Mouse (Mus musculus) kidney, adult 2 months (tissue): ENCODE data around the gene Map3k1. TPM values are rescaled to one million over a fixed set of nuclear protein-coding genes. Genes with fewer than 3 reads are reported as not detected.

Experiments
- DNase-seq: peaks from one replicate; pipeline ENCODE4 v3.0.0; 2021
- H3K27ac ChIP-seq: fragments of 200-500 bp; 2 replicates; pipeline ENCODE4 v1.5.1; 2012; ENCODE audit warnings: low read depth, low read length, control low read depth, inconsistent platforms; ENCODE audit not compliant: insufficient read depth
- H3K27me3 ChIP-seq: fragments of 200-500 bp; replicated peaks from 2 replicates; pipeline ENCODE4 v1.6.1; 2012; ENCODE audit warnings: mild to moderate bottlenecking, moderate library complexity, low read length, inconsistent platforms; ENCODE audit not compliant: control insufficient read depth, insufficient read depth
- H3K36me3 ChIP-seq: fragments of 200-500 bp; 2 replicates; pipeline ENCODE4 v1.6.1; 2012; ENCODE audit warnings: mild to moderate bottlenecking, moderate library complexity, low read length, inconsistent platforms; ENCODE audit not compliant: control insufficient read depth, insufficient read depth
- H3K4me1 ChIP-seq: fragments of 200-500 bp; 2 replicates; pipeline ENCODE4 v1.6.1; 2011; ENCODE audit warnings: low read length; ENCODE audit not compliant: control insufficient read depth, insufficient read depth
- H3K4me3 ChIP-seq: fragments of 200-500 bp; 2 replicates; pipeline ENCODE4 v1.5.1; 2011; ENCODE audit warnings: mild to moderate bottlenecking, low read depth, low read length, control low read depth; ENCODE audit not compliant: insufficient read depth
- CTCF ChIP-seq: fragments of 200-500 bp; conservative IDR thresholded peaks from 2 replicates; pipeline ENCODE4 v1.5.1; 2011; ENCODE audit warnings: low read depth, mild to moderate bottlenecking, control low read depth, low read length, moderate library complexity, mixed read lengths; ENCODE audit not compliant: insufficient read depth, insufficient read length
- POLR2A ChIP-seq: fragments of 200-500 bp; IDR thresholded peaks from one replicate; pipeline ENCODE4 v1.6.1; 2011; ENCODE audit warnings: low read depth, low read length, control low read depth
- WGBS: fragments of 180-500 bp; shearing (Covaris S2); methylation state at CpG from one replicate; pipeline ENCODE4 v1.1.7; 2018; 5-methylcytosine and 5-hydroxymethylcytosine counted together
- polyA plus RNA-seq: library from polyadenylated mRNA; depleted of rRNA; stranded (reverse); fragments of >200 nt; gene quantifications from 2 replicates; pipeline ENCODE4 v1.2.3, GENCODE M21; 2012

Gene Map3k1
- polyA plus RNA-seq, 1 experiment = 16.6 TPM

DNA sequence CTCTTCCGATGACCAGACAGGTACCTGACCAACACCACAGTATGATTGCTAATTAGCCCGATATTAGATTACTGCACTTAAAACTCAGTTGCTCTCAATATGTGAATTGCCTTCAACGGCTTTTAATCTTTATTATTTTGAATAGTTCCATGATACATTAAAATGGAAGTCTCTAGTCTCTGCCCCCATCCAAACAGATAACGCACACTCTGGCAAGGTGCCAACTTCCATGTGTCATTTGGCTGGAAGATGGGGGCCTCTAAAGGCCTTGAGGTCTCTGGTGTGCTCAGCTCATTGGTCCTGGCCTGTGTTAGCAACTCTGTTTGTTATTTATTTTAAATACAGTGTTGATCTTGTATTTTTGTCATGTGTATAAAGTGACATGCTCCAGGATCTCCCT is 10.3 kb upstream of the Map3k1 start:
- Histone ChIP-seq H3K4me1 (peaks cover 3% of the 10 kb centered on the region; the same call in 1 of the 2 replicates), H3K27me3 (no peaks in the 10 kb centered on the region), H3K27ac (no peak overlapping the region), H3K36me3 (no peaks in the 10 kb centered on the region), H3K4me3 (no peak overlapping the region)
- DNase-seq = no peak
- TF ChIP-seq CTCF = no peak
- TF ChIP-seq POLR2A = no peak
- WGBS = 83% methylated on average over 4 of the region's 4 CpGs

DNA sequence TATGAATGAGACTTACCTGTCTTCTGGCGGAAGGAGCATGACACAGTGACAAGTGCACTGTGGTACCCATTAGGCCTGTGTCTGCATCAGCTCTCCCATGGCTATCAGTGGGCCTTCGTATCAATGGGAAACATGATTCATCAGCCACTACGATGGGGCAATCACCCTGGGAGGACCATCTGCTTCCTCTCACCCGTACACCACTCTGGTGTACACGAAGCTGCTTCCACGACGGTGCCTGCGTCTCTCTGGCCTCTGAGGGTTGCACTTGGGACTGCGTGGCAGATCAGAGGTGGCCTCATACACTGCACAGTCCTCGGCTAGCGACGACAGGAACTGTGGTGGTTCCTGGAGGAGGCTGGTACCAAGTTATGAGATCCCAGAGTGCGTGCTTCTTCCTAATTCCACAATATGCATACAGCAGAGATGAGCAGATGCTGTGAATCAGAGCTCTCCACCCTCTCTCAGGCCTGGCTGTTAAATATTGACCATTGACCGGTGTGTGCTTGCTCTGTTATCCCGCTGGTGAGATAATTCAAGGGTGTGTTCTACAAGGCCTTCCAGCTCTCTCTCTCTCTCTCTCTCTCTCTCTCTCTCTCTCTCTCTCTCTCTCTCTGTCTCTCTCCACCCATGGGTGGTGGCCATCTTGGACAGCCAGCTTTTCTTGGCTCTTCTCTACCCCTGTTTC is 9.6 kb upstream of the Map3k1 start:
- peaks cover 3% of the 10 kb centered on the region; the same call in 1 of the 2 replicates for H3K4me1 ChIP-seq
- TF ChIP-seq CTCF = no peak
- TF ChIP-seq POLR2A = no peak
- DNase-seq = peak; percentile 51
- 74% methylated on average over 15 of the region's 15 CpGs for WGBS
- H3K27me3 ChIP-seq = no peaks in the 10 kb centered on the region
- no peaks in the 10 kb centered on the region for H3K36me3 ChIP-seq
- H3K27ac ChIP-seq = no peak overlapping the region
- no peak overlapping the region for H3K4me3 ChIP-seq

DNA sequence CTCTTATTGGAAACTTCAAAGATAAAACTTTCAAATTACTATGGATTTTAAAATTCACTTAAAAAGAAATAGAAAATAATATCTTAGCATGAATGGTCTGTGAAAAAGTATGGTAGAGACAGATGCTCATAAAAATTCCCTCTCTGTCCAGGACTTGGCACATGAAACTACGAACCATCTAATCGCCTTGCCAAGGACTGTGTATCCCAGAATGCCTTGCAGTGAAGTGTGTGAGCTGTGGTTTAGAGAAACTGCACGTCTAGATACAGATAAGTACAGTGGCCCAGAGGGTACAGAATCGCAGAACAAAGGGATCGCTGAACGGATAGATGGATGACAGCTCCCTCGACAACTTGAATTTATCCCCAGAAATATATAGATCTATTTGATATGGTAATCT is 9.0 kb upstream of the Map3k1 start:
- H3K36me3 ChIP-seq = no peaks in the 10 kb centered on the region
- 87% methylated on average over 7 of the region's 7 CpGs for WGBS
- H3K4me3 ChIP-seq = no peak overlapping the region
- TF ChIP-seq POLR2A (no peak), CTCF (no peak)
- H3K27ac ChIP-seq = no peak overlapping the region
- no peak for DNase-seq
- no peaks in the 10 kb centered on the region for H3K27me3 ChIP-seq
- peaks cover 3% of the 10 kb centered on the region; the same call in 1 of the 2 replicates for H3K4me1 ChIP-seq

DNA sequence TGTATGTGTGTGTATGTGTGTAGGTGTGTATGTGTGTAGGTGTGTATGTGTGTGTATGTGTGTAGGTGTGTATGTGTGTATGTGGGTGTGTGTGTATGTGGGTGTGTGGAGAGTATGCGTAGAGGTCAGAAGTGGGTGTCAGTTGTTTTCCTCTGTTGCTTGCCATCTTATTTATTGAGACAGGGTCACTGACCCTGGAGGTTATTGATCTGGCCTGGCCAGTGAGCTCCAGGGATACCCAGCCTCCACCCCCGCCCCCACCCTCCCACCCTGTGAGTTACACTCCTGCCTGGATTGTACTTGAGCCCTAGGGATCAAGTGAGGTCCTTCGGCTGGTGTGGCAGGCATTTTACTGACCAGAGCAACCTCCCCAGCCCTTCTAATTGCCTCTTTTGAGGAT is 7.6 kb upstream of the Map3k1 start:
- no peaks in the 10 kb centered on the region for H3K27me3 ChIP-seq
- DNase-seq = no peak
- TF ChIP-seq CTCF = no peak
- no peak for TF ChIP-seq POLR2A
- H3K4me1 ChIP-seq = peaks cover 3% of the 10 kb centered on the region; the same call in 1 of the 2 replicates
- no peaks in the 10 kb centered on the region for H3K36me3 ChIP-seq
- WGBS = 84% methylated on average over 3 of the region's 3 CpGs
- H3K27ac ChIP-seq = no peak overlapping the region
- no peak overlapping the region for H3K4me3 ChIP-seq

DNA sequence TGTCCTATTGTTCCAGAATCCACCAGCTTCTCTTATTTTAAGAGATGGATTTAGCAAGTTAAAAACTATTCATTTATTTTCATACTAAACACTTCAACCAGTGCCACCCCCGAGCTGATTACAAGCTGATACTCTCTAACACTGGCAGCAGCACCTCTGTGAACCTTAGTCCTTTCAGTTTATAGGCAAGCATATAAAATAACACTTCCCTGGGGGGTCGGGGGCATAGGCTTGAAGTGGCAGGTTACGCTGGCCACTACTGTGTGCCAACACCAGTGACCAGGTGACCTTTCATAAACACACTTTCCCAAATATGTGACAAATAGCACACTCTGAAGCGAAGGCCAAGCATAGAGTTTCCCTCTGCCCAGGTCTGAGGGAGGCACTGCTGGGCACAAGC is 6.7 kb upstream of the Map3k1 start:
- Histone ChIP-seq H3K36me3 (no peaks in the 10 kb centered on the region), H3K27ac (no peak overlapping the region), H3K4me3 (no peak overlapping the region), H3K4me1 (peaks cover 10% of the 10 kb centered on the region; the same call in 1 of the 2 replicates), H3K27me3 (no peaks in the 10 kb centered on the region)
- WGBS = 83% methylated on average over 4 of the region's 4 CpGs
- DNase-seq = no peak
- no peak for TF ChIP-seq POLR2A
- no peak for TF ChIP-seq CTCF

DNA sequence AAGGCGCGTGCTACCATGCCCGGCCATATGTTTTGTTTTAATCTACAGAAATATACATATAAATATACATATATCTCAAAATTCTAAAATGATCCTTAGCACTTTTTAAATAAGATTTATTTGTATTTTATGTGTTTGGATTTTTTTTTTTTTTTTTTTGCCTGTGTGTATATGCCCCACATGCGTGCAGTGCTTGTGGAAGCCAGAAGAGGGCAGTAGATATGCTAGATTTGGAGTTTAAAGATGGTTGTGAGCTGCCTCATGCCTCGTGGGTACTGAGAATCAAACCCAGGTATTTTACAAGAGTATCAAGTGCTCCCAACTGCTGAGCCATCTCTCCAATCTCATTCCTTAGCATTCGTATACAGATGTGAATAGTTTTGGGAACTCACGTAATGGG is 6.2 kb upstream of the Map3k1 start:
- Histone ChIP-seq H3K27ac (no peak overlapping the region), H3K4me3 (no peak overlapping the region), H3K27me3 (no peaks in the 10 kb centered on the region), H3K4me1 (peaks cover 7% of the 10 kb centered on the region; the same call in 1 of the 2 replicates), H3K36me3 (no peaks in the 10 kb centered on the region)
- WGBS = 97% methylated on average over 7 of the region's 7 CpGs
- no peak for TF ChIP-seq POLR2A
- TF ChIP-seq CTCF = 0 out of 2 replicates have a peak, but pooled peaks have one; percentile 3
- no peak for DNase-seq

DNA sequence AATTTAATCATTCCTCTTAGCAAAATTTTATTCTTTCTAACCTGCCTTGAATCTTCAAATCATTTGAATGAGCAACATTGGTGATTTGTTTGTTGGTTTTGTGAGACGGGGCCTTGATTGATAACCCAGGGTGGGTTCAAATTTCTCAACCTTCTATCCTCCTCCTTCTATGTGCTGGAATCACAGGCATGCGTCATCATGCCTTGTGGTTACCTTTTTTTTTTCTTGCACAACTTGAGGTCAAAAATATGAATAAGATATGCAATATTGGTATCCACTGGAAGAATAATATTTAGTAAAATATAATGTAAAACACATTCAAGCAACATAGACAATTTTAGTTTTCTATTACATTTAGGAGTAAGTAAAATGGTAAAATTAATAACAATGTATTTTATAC is 3.9 kb upstream of the Map3k1 start:
- Histone ChIP-seq H3K36me3 (no peaks in the 10 kb centered on the region), H3K4me1 (peaks cover 6% of the 10 kb centered on the region; the same call in 1 of the 2 replicates), H3K27ac (no peak overlapping the region), H3K27me3 (no peaks in the 10 kb centered on the region), H3K4me3 (no peak overlapping the region)
- WGBS = 95% methylated on average over 2 of the region's 2 CpGs
- DNase-seq = no peak
- TF ChIP-seq CTCF = no peak
- no peak for TF ChIP-seq POLR2A
